Mouse (Mus musculus) heart, postnatal 0 days (tissue): ENCODE measurements at regions not wholly inside any gene's neighbourhood (a gene's known extent, or its start where the extent isn't known, plus 50 kb on each side); places are given as distances from the start of the nearest gene placed in this dataset.

Experiments used
- CTCF ChIP-seq: IDR thresholded peaks from 2 replicates; pipeline ENCODE4 v1.5.1; 2016; ENCODE audit warnings: antibody characterized with exemption, control low read depth, low read depth
- EP300 ChIP-seq: IDR thresholded peaks from 2 replicates; pipeline ENCODE4 v1.6.1; 2016; ENCODE audit warnings: antibody characterized with exemption, low read depth

- TF ChIP-seq CTCF (no peak), EP300 (no peak)
Measured at GRCm38 (mm10) chr13:75631048-75631447, 75.5 kb upstream of the Ell2 start.
